Mouse (Mus musculus) mature B cell (primary cell): ENCODE data around the gene Gpr84.

Experiments used
- in situ Hi-C: fragments of 300-500 bp; cut with MboI; formaldehyde crosslinking; loops from 2 replicates; pipeline ENCODE4 v1.14.3; 2019

Gene Gpr84

GRCm38 (mm10) chr15:103310365-103310910 is at the start of gene Gpr84:
TSS of gene Gpr84 (minus strand) at chr15:103310612.
- in situ Hi-C loops: loop anchor here (25.0 kb wide), 1 partner anchor 323 kb away; the partner anchor contains the start of genes Hoxc6, Hoxc8 and Hoxc9

- in situ Hi-C loops: no loop called here
Measured at GRCm38 (mm10) chr15:103359869-103360602, 49.6 kb upstream of the Gpr84 start.

GRCm38 (mm10) chr15:103359122-103359510 is 48.7 kb upstream of the Gpr84 start:
- in situ Hi-C loops: no loop called here

- in situ Hi-C loops: no loop called here
Measured at GRCm38 (mm10) chr15:103358278-103359121, 48.1 kb upstream of the Gpr84 start.

GRCm38 (mm10) chr15:103357817-103358216 is 47.4 kb upstream of the Gpr84 start:
- in situ Hi-C loops: no loop called here

- in situ Hi-C loops: no loop called here
Measured at GRCm38 (mm10) chr15:103356130-103356529, 45.7 kb upstream of the Gpr84 start.

GRCm38 (mm10) chr15:103355420-103355819 is 45.0 kb upstream of the Gpr84 start:
- in situ Hi-C loops: no loop called here

- in situ Hi-C loops: no loop called here
Measured at GRCm38 (mm10) chr15:103354690-103355089, 44.3 kb upstream of the Gpr84 start.

GRCm38 (mm10) chr15:103353511-103354256 is 43.3 kb upstream of the Gpr84 start:
- in situ Hi-C loops: no loop called here

- in situ Hi-C loops: no loop called here
Measured at GRCm38 (mm10) chr15:103352856-103353255, 42.4 kb upstream of the Gpr84 start.

- in situ Hi-C loops: no loop called here
Measured at GRCm38 (mm10) chr15:103347275-103347684, 36.9 kb upstream of the Gpr84 start.

GRCm38 (mm10) chr15:103345789-103346188 is 35.4 kb upstream of the Gpr84 start:
- in situ Hi-C loops: no loop called here

GRCm38 (mm10) chr15:103343556-103343955 is 33.1 kb upstream of the Gpr84 start:
- in situ Hi-C loops: no loop called here

GRCm38 (mm10) chr15:103343008-103343407 is 32.6 kb upstream of the Gpr84 start:
- in situ Hi-C loops: no loop called here

GRCm38 (mm10) chr15:103342415-103342814 is 32.0 kb upstream of the Gpr84 start:
- in situ Hi-C loops: no loop called here

GRCm38 (mm10) chr15:103341547-103341946 is 31.1 kb upstream of the Gpr84 start:
- in situ Hi-C loops: no loop called here

GRCm38 (mm10) chr15:103340786-103341185 is 30.4 kb upstream of the Gpr84 start:
- in situ Hi-C loops: no loop called here

GRCm38 (mm10) chr15:103339961-103340337 is 29.5 kb upstream of the Gpr84 start, which contains the start of gene Zfp385a:
TSS of gene Zfp385a (minus strand) at chr15:103340093.
- in situ Hi-C loops: no loop called here

GRCm38 (mm10) chr15:103339166-103339960 is 29.0 kb upstream of the Gpr84 start:
- in situ Hi-C loops: no loop called here

- in situ Hi-C loops: no loop called here
Measured at GRCm38 (mm10) chr15:103338829-103339165, 28.4 kb upstream of the Gpr84 start.

GRCm38 (mm10) chr15:103336996-103337667 is 26.7 kb upstream of the Gpr84 start:
- in situ Hi-C loops: no loop called here
